Mouse (Mus musculus) CH12.LX (cell line): ENCODE data around the gene Hoxd4. TPM values are rescaled to one million over a fixed set of nuclear protein-coding genes. Genes with fewer than 3 reads are reported as not detected.

Source experiments
- DNase-seq: peaks from one replicate; pipeline ENCODE4 v3.0.0-alpha.2; 2013; ENCODE audit errors: extremely low read depth
- H3K27ac ChIP-seq: 2 replicates; pipeline ENCODE4 v1.5.1; 2012; ENCODE audit warnings: low read depth, mild to moderate bottlenecking, control low read depth, moderate library complexity; ENCODE audit not compliant: insufficient read depth
- H3K27me3 ChIP-seq: replicated peaks from 2 replicates; pipeline ENCODE3; 2012; ENCODE audit warnings: inconsistent platforms
- H3K36me3 ChIP-seq, 2 experiments: replicated peaks in 1 of 2; 2 replicates each; pipeline versions ENCODE3 to v1.6.1; 2012; ENCODE audit warnings: inconsistent platforms in 1 of 2, low read length in 1 of 2, mild to moderate bottlenecking in 1 of 2, mixed read lengths in 1 of 2, moderate library complexity in 1 of 2; ENCODE audit not compliant: control insufficient read depth in 1 of 2, insufficient read depth in 1 of 2
- H3K4me1 ChIP-seq, 2 experiments: 2 replicates each; pipeline ENCODE4 v1.6.1; 2012; ENCODE audit warnings: inconsistent platforms in 1 of 2, moderate library complexity in 1 of 2; ENCODE audit not compliant: insufficient read depth in 2 of 2, control insufficient read depth in 1 of 2
- H3K4me2 ChIP-seq: 2 replicates; pipeline ENCODE4 v1.6.1; 2012; ENCODE audit warnings: low read depth, mild to moderate bottlenecking, control low read depth; ENCODE audit not compliant: poor library complexity, insufficient read depth, severe bottlenecking
- H3K4me3 ChIP-seq, 3 experiments: fragments of 150-350 bp in 1 of 3; sonication (generic) in 1 of 3; replicated peaks in 1 of 3; 2 replicates each; pipeline versions ENCODE3 to v1.5.1; 2011 to 2012; ENCODE audit warnings: low read depth in 2 of 3, low read length in 2 of 3, mild to moderate bottlenecking in 2 of 3, moderate library complexity in 2 of 3, control low read depth in 1 of 3, improper control_type of control experiment in 1 of 3, inconsistent platforms in 1 of 3, mixed read lengths in 1 of 3; ENCODE audit not compliant: poor library complexity in 1 of 3
- H3K79me2 ChIP-seq: replicated peaks from 2 replicates; pipeline ENCODE4 v1.6.1; 2012; ENCODE audit warnings: mild to moderate bottlenecking, moderate library complexity; ENCODE audit not compliant: control insufficient read depth, poor library complexity, insufficient read depth, severe bottlenecking; ENCODE audit errors: extremely low read depth
- H3K9ac ChIP-seq: 2 replicates; pipeline ENCODE4 v1.6.1; 2012; ENCODE audit warnings: low read depth, mild to moderate bottlenecking, control low read depth, moderate library complexity; ENCODE audit not compliant: insufficient read depth
- H3K9me3 ChIP-seq: replicated peaks from 2 replicates; pipeline ENCODE3; 2012; ENCODE audit warnings: low read length, inconsistent platforms, mixed read lengths
- CTCF ChIP-seq, 2 experiments: IDR thresholded peaks in 1 of 2; conservative IDR thresholded peaks in 1 of 2; 2 replicates each; pipeline ENCODE4 v1.5.1; 2011 to 2012; ENCODE audit warnings: low read depth in 2 of 2, low read length in 2 of 2, improper control_type of control experiment in 1 of 2, inconsistent platforms in 1 of 2, mild to moderate bottlenecking in 1 of 2, moderate library complexity in 1 of 2
- ELF1 ChIP-seq: IDR thresholded peaks from 2 replicates; pipeline ENCODE4 v1.6.1; 2014; ENCODE audit warnings: low read depth, mild to moderate bottlenecking, inconsistent platforms, low read length, improper control_type of control experiment
- ETS1 ChIP-seq: conservative IDR thresholded peaks from 2 replicates; pipeline ENCODE4 v1.6.1; 2012; ENCODE audit warnings: low read depth, mild to moderate bottlenecking, inconsistent platforms, low read length, improper control_type of control experiment, moderate library complexity
- IRF4 ChIP-seq: IDR thresholded peaks from 2 replicates; pipeline ENCODE4 v1.6.1; 2014; ENCODE audit warnings: low read depth, mild to moderate bottlenecking, inconsistent platforms, low read length, improper control_type of control experiment
- MAZ ChIP-seq: IDR thresholded peaks from 2 replicates; pipeline ENCODE4 v1.6.1; 2012; ENCODE audit warnings: low read depth, mild to moderate bottlenecking, inconsistent platforms, low read length, improper control_type of control experiment, moderate library complexity
- MEF2A ChIP-seq: IDR thresholded peaks from 2 replicates; pipeline ENCODE4 v1.6.1; 2014; ENCODE audit warnings: low read depth, mild to moderate bottlenecking, inconsistent platforms, low read length, improper control_type of control experiment, borderline replicate concordance
- MYC ChIP-seq: IDR thresholded peaks from 2 replicates; pipeline ENCODE4 v1.6.1; 2011; ENCODE audit warnings: low read depth, mild to moderate bottlenecking, improper control_type of control experiment, low read length
- NELFE ChIP-seq: IDR thresholded peaks from 2 replicates; pipeline ENCODE4 v1.6.1; 2011; ENCODE audit warnings: low read depth, low read length, improper control_type of control experiment
- NRF1 ChIP-seq: IDR thresholded peaks from 2 replicates; pipeline ENCODE4 v1.6.1; 2014; ENCODE audit warnings: low read depth, mild to moderate bottlenecking, inconsistent platforms, low read length, improper control_type of control experiment, moderate library complexity
- PAX5 ChIP-seq: IDR thresholded peaks from 2 replicates; pipeline ENCODE4 v1.6.1; 2012; ENCODE audit warnings: low read length, inconsistent platforms, mixed read lengths
- POLR2A ChIP-seq: IDR thresholded peaks from 2 replicates; pipeline ENCODE4 v1.6.1; 2011; ENCODE audit warnings: low read depth, mild to moderate bottlenecking, improper control_type of control experiment, low read length
- POLR2AphosphoS2 ChIP-seq: IDR thresholded peaks from 2 replicates; pipeline ENCODE4 v1.6.1; 2011; ENCODE audit warnings: low read depth, low read length, improper control_type of control experiment
- RCOR1 ChIP-seq: conservative IDR thresholded peaks from 2 replicates; pipeline ENCODE4 v1.6.1; 2012; ENCODE audit warnings: low read depth, mild to moderate bottlenecking, inconsistent platforms, low read length, improper control_type of control experiment
- SMC3 ChIP-seq: IDR thresholded peaks from 2 replicates; pipeline ENCODE4 v1.6.1; 2011; ENCODE audit warnings: low read depth, low read length, improper control_type of control experiment
- UBTF ChIP-seq: IDR thresholded peaks from 2 replicates; pipeline ENCODE4 v1.6.1; 2012; ENCODE audit warnings: low read depth, mild to moderate bottlenecking, inconsistent platforms, low read length, improper control_type of control experiment, moderate library complexity
- ZKSCAN1 ChIP-seq: IDR thresholded peaks from 2 replicates; pipeline ENCODE4 v1.6.1; 2012; ENCODE audit warnings: low read depth, inconsistent platforms, low read length, improper control_type of control experiment, borderline replicate concordance
- ZNF384 ChIP-seq: IDR thresholded peaks from 2 replicates; pipeline ENCODE4 v1.6.1; 2012; ENCODE audit warnings: low read depth, low read length, improper control_type of control experiment, inconsistent platforms
- dilution Hi-C: fragments of 300-500 bp; cut with MboI; formaldehyde crosslinking; loops from 2 replicates; pipeline ENCODE4 v1.14.3; 2020; ENCODE audit warnings: low sequenced_read_pairs; ENCODE audit not compliant: extremely low pct_unique_long_range_greater_than_20kb, extremely low pct_ligation_motif_present
- in situ Hi-C: fragments of 300-500 bp; cut with MboI; formaldehyde crosslinking; loops from 3 replicates; pipeline ENCODE4 v1.14.3; 2019; ENCODE audit warnings: low sequenced_read_pairs, low pct_ligation_motif_present, low pct_unique_long_range_greater_than_20kb, mixed read lengths
- polyA plus RNA-seq: library from polyadenylated mRNA; unstranded; fragments of >175 nt; gene quantifications from 2 replicates; pipeline ENCODE4 v1.2.1, GENCODE M21; 2012; ENCODE audit warnings: low read depth; ENCODE audit not compliant: insufficient read length
- total RNA-seq, 2 experiments: library from RNA; depleted of rRNA; stranded (reverse); fragments of 300-350 nt in 1 of 2; fragments of >200 nt in 1 of 2; gene quantifications; 2 replicates each; pipeline ENCODE4 v1.2.3; 2012 to 2014

Hoxd4 gene
- total and polyA plus RNA-seq, 3 experiments = 6.0 to 9.8 (median 6.3) TPM

DNA sequence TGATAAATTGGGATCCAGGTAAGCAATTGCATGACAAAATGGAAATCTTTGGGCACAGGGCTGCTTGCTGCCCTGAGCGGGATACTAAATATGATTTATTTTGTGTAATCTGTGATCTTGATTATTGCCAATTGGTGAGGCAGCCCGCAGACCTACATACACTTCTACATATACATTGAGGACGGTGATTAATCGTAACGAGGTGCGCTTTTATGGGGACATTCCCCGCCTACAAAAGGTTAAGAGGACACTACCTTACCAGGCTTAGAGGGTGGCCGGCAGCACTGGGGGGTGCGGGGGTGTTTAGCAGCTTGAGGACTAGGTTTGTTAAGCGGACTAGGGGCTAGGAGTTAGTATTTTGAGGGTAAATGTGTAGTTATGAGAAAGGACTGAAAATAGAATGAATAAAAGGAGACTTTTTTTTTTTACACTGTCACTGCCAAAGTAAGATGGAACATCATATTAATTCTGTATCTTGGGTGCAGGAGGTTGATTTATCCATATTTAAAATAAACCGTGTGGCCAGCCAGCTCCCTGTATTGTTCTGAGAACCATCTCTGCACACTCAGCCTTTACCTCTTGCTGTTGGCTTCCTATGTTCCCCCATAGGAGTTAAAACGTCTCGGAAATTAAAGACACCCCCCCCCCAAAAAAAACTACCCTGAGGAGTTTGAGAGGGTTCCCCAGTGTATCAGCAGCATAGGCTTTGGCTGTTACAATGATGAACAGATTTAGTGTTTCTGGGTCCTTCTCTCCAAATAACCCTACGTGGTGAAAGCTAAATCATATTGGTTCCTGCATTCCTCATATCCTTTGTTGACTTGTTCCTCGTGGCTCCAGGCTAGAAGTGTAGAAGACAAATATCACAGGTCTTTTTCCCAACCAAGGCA, 25.2 kb downstream of the Hoxd4 start:
- H3K9ac ChIP-seq = no peak overlapping the region
- H3K36me3 ChIP-seq = peaks cover 7 to 29% of the 10 kb centered on the region in 2 experiments
- no peak overlapping the region for H3K4me3 ChIP-seq
- H3K9me3 ChIP-seq = peaks cover 16% of the 10 kb centered on the region
- no peaks in the 10 kb centered on the region for H3K27me3 ChIP-seq
- dilution Hi-C loops = no loop called here
- peak overlapping the region; percentile 63; the same call in 1 of the 2 replicates for H3K4me2 ChIP-seq
- no peak overlapping the region; the same call in 1 of the 2 replicates for H3K27ac ChIP-seq
- peaks cover 3% of the 10 kb centered on the region; the same call in 1 of the 2 replicates for H3K79me2 ChIP-seq
- in situ Hi-C loops = no loop called here
- TF ChIP-seq ZNF384 (no peak), SMC3 (no peak), POLR2AphosphoS2 (no peak), ELF1 (no peak), PAX5 (no peak), ETS1 (no peak), RCOR1 (no peak), NELFE (no peak), MYC (no peak), IRF4 (no peak), UBTF (no peak), MAZ (no peak)
- no peak for DNase-seq
- peaks cover 14 to 40% of the 10 kb centered on the region in 2 experiments for H3K4me1 ChIP-seq

DNA sequence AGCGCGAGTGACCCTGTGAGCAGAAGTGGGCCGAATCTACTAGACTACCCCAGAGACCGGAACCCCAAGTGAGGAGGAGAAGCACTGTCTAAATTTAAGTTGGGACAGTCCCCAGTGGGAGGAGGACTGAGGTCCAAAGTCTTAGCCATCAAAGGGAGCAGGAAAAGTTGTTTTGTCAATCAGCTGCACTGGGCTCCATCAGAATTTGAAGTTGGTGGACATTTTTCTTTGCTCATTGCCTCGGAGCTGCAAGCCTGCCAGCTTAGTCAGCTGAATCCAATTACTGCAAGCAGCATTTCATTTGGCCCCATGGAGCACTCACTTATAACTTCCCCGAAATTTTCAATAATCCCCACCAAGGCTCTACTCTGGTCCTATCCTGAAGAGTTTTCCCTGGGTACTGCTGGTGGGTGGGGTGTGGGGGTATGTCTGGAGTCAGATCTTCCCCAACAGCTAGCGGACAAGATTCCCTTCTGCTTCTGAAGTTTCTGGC, 25.9 kb downstream of the Hoxd4 start:
- Histone ChIP-seq H3K79me2 (0 out of 2 replicates have a peak, but pooled peaks cover 3% of the 10 kb centered on the region), H3K9me3 (peaks cover 16% of the 10 kb centered on the region), H3K4me1 (peaks cover 14 to 35% of the 10 kb centered on the region in 2 experiments), H3K27ac (no peak overlapping the region; the same call in 1 of the 2 replicates), H3K4me3 (no peak overlapping the region), H3K36me3 (peaks cover 7 to 29% of the 10 kb centered on the region in 2 experiments), H3K27me3 (no peaks in the 10 kb centered on the region), H3K4me2 (peak overlapping the region; percentile 63), H3K9ac (no peak overlapping the region)
- dilution Hi-C loops = no loop called here
- in situ Hi-C loops = no loop called here
- peak; percentile 16 for DNase-seq
- peak; percentile 20; the same call in 1 of the 2 replicates for TF ChIP-seq MEF2A
- TF ChIP-seq CTCF (conservative IDR thresholded peaks at IDR 0.05 in 1 of 2, IDR thresholded peaks at IDR 0.05 in 1 of 2; ENCODE audit: low read depth in 2 of 2, low read length in 2 of 2) = no peak
- TF ChIP-seq POLR2A = no peak
- TF ChIP-seq ZKSCAN1 = no peak
- no peak for TF ChIP-seq NRF1
